Mouse (Mus musculus) G1E (cell line): ENCODE data around the gene Slc35e3. TPM values are rescaled to one million over a fixed set of nuclear protein-coding genes. Genes with fewer than 3 reads are reported as not detected.

Source experiments
- ATAC-seq: 2 replicates; pipeline ENCODE4 v1.8.0; 2016; ENCODE audit warnings: mild to moderate bottlenecking; ENCODE audit not compliant: insufficient number of reproducible peaks, poor library complexity, low FRiP score, severe bottlenecking; ENCODE audit errors: extremely low read depth
- DNase-seq: peaks from one replicate; pipeline ENCODE4 v3.0.0; 2012; ENCODE audit warnings: low spot score
- H3K27me3 ChIP-seq: 2 replicates; pipeline ENCODE4 v1.6.1; 2012; ENCODE audit warnings: mild to moderate bottlenecking, low read length, inconsistent platforms; ENCODE audit not compliant: insufficient read depth
- H3K36me3 ChIP-seq: replicated peaks from 2 replicates; pipeline ENCODE3; 2012; ENCODE audit warnings: mild to moderate bottlenecking, inconsistent platforms
- H3K4me1 ChIP-seq: 2 replicates; pipeline ENCODE4 v1.6.1; 2012; ENCODE audit warnings: low read depth, low read length, inconsistent platforms, mixed read lengths; ENCODE audit not compliant: insufficient read depth
- H3K4me3 ChIP-seq: 2 replicates; pipeline ENCODE4 v1.5.1; 2012; ENCODE audit warnings: low read depth, mild to moderate bottlenecking, inconsistent platforms, low read length, moderate library complexity, mixed read lengths
- H3K9me3 ChIP-seq: replicated peaks from 2 replicates; pipeline ENCODE4 v1.6.1; 2012; ENCODE audit warnings: inconsistent platforms
- CTCF ChIP-seq: IDR thresholded peaks from 2 replicates; pipeline ENCODE4 v1.5.1; 2012; ENCODE audit warnings: low read depth, low read length, inconsistent platforms, mixed read lengths
- GATA1 ChIP-seq: IDR thresholded peaks from 2 replicates; pipeline ENCODE4 v1.6.1; 2012; ENCODE audit warnings: borderline replicate concordance, low read length, inconsistent platforms, mixed read lengths
- GATA2 ChIP-seq: IDR thresholded peaks from 2 replicates; pipeline ENCODE4 v1.6.1; 2012; ENCODE audit warnings: low read depth, low read length, inconsistent platforms, borderline replicate concordance
- POLR2AphosphoS5 ChIP-seq: IDR thresholded peaks from 2 replicates; pipeline ENCODE4 v1.6.1; 2012; ENCODE audit warnings: low read depth, low read length, inconsistent platforms; ENCODE audit not compliant: insufficient replicate concordance
- TAL1 ChIP-seq: conservative IDR thresholded peaks from 2 replicates; pipeline ENCODE4 v1.6.1; 2012; ENCODE audit warnings: low read depth, low read length, inconsistent platforms, mixed read lengths
- polyA plus RNA-seq: library from polyadenylated mRNA; stranded (reverse); fragments of >175 nt; gene quantifications from 2 replicates; pipeline ENCODE4 v1.2.3, GENCODE M21; 2012
- total RNA-seq, 2 experiments: library from RNA; stranded (forward) in 1 of 2; stranded (reverse) in 1 of 2; fragments of 200-1000 nt in 1 of 2; fragments of >200 nt in 1 of 2; fragmentation: Nextera tagmentation in 1 of 2; gene quantifications; 2 replicates each; pipeline ENCODE4 v1.2.3; 2014 to 2017

The Slc35e3 gene
- total and polyA plus RNA-seq, 3 experiments, result 1.5 to 10.9 (median 3.5) TPM

GRCm38 (mm10) chr10:117729139-117729814 is 16.9 kb downstream of the Slc35e3 start:
- DNase-seq (no peak), ATAC-seq (no peak)
- Histone ChIP-seq H3K4me3 (no peak overlapping the region), H3K4me1 (peaks cover 45% of the 10 kb centered on the region), H3K36me3 (no peaks in the 10 kb centered on the region), H3K27me3 (peaks cover 12% of the 10 kb centered on the region), H3K9me3 (no peaks in the 10 kb centered on the region)
- TF ChIP-seq POLR2AphosphoS5, result no peak
- TF ChIP-seq GATA2, result no peak
- no peak for TF ChIP-seq GATA1
- TF ChIP-seq TAL1, result no peak
- TF ChIP-seq CTCF, result no peak

GRCm38 (mm10) chr10:117728574-117728973 is 17.6 kb downstream of the Slc35e3 start:
- H3K4me3 ChIP-seq, result no peak overlapping the region
- no peak for TF ChIP-seq POLR2AphosphoS5
- TF ChIP-seq CTCF, result no peak
- ATAC-seq (no peak), DNase-seq (no peak)
- peaks cover 12% of the 10 kb centered on the region for H3K27me3 ChIP-seq
- no peaks in the 10 kb centered on the region for H3K36me3 ChIP-seq
- peaks cover 43% of the 10 kb centered on the region for H3K4me1 ChIP-seq
- H3K9me3 ChIP-seq, result no peaks in the 10 kb centered on the region

GRCm38 (mm10) chr10:117727518-117728110 is 18.6 kb downstream of the Slc35e3 start:
- Histone ChIP-seq H3K36me3 (no peaks in the 10 kb centered on the region), H3K4me3 (no peak overlapping the region), H3K27me3 (peaks cover 12% of the 10 kb centered on the region), H3K4me1 (peaks cover 33% of the 10 kb centered on the region), H3K9me3 (no peaks in the 10 kb centered on the region)
- no peak for DNase-seq
- ATAC-seq, result no peak
- TF ChIP-seq CTCF, result no peak
- TF ChIP-seq TAL1, result no peak
- no peak for TF ChIP-seq GATA2
- TF ChIP-seq GATA1, result no peak
- TF ChIP-seq POLR2AphosphoS5, result no peak

- DNase-seq, result no peak
Observed at GRCm38 (mm10) chr10:117726888-117727385, 19.2 kb downstream of the Slc35e3 start.

GRCm38 (mm10) chr10:117726350-117726749 is 19.8 kb downstream of the Slc35e3 start:
- ATAC-seq, result no peak
- peaks cover 26% of the 10 kb centered on the region for H3K4me1 ChIP-seq
- no peak for DNase-seq
- TF ChIP-seq GATA2, result no peak
- no peak for TF ChIP-seq GATA1
- TF ChIP-seq CTCF, result no peak
- no peak for TF ChIP-seq POLR2AphosphoS5
- no peak for TF ChIP-seq TAL1
- H3K4me3 ChIP-seq, result no peak overlapping the region
- H3K36me3 ChIP-seq, result no peaks in the 10 kb centered on the region
- H3K9me3 ChIP-seq, result no peaks in the 10 kb centered on the region
- H3K27me3 ChIP-seq, result peaks cover 12% of the 10 kb centered on the region

More at GRCm38 (mm10) chr10:117726888-117727385, 19.2 kb downstream of the Slc35e3 start:
- no peak for TF ChIP-seq CTCF
- TF ChIP-seq GATA2, result no peak
- TF ChIP-seq POLR2AphosphoS5, result no peak
- no peak for TF ChIP-seq GATA1
- TF ChIP-seq TAL1, result no peak
- peaks cover 27% of the 10 kb centered on the region for H3K4me1 ChIP-seq
- no peaks in the 10 kb centered on the region for H3K36me3 ChIP-seq
- H3K27me3 ChIP-seq, result peaks cover 12% of the 10 kb centered on the region
- no peak overlapping the region for H3K4me3 ChIP-seq
- ATAC-seq, result no peak
- no peaks in the 10 kb centered on the region for H3K9me3 ChIP-seq

- Histone ChIP-seq H3K9me3 (no peaks in the 10 kb centered on the region), H3K4me1 (peaks cover 20% of the 10 kb centered on the region), H3K27me3 (peaks cover 12% of the 10 kb centered on the region), H3K4me3 (no peak overlapping the region), H3K36me3 (no peaks in the 10 kb centered on the region)
- TF ChIP-seq POLR2AphosphoS5, result no peak
- no peak for TF ChIP-seq TAL1
- TF ChIP-seq GATA1, result no peak
- TF ChIP-seq GATA2, result no peak
- TF ChIP-seq CTCF, result no peak
- ATAC-seq (no peak), DNase-seq (no peak)
Observed at GRCm38 (mm10) chr10:117725671-117726070, 20.5 kb downstream of the Slc35e3 start.
